Mouse (Mus musculus): ENCODE results near the gene Tgfb1i1. TPM values are rescaled to one million over a fixed set of nuclear protein-coding genes. Genes with fewer than 3 reads are reported as not detected.
A peak's percentile ranks its signal among the peaks of the same experiment; 100 is the strongest.

Tgfb1i1 gene
- polyA plus RNA-seq (2014; fragmentation: Nextera tagmentation; extraction: Ambion mirVana), result 10.8 and 20.2 TPM in 2 replicates

GRCm38 (mm10) chr7:128246496-128247391, at the start of gene Tgfb1i1:
Tgfb1i1 (plus strand) TSS chr7:128246812.
- peaks cover 1% of the 10 kb centered on the region; the same call in 1 of the 2 replicates for H3K27me3 ChIP-seq (ENCODE audit: control insufficient read depth, insufficient read depth, low read length)
- peak within 1 kb of the TSS; percentile 37 for H3K4me3 ChIP-seq (replicated peaks; ENCODE audit: low read depth, low read length)
- WGBS, result 2% methylated on average over 30 of the region's 30 CpGs
- peak within 1 kb of the TSS; percentile 56 for H3K4me2 ChIP-seq (ENCODE audit: low read length)
- DNase-seq (peak; percentile 55), ATAC-seq (ENCODE audit: low FRiP score, low TSS enrichment) (peak; percentile 31; the same call in 1 of the 2 replicates)
- peaks cover 7% of the 10 kb centered on the region; the same call in 1 of the 2 replicates for H3K4me1 ChIP-seq (ENCODE audit: control insufficient read depth, insufficient read depth, low read length)
- peaks cover 28% of the 10 kb centered on the region for H3K36me3 ChIP-seq (ENCODE audit: control insufficient read depth, insufficient read depth, low read length)
- peak within 1 kb of the TSS; percentile 67 for H3K27ac ChIP-seq (replicated peaks; ENCODE audit: low read depth, low read length)
- H3K9ac ChIP-seq (replicated peaks; ENCODE audit: low read length), result peak within 1 kb of the TSS; percentile 55
- H3K9me3 ChIP-seq (ENCODE audit: control insufficient read depth, low read length), result no peaks in the 10 kb centered on the region

GRCm38 (mm10) chr7:128201607-128202006, 45.0 kb upstream of the Tgfb1i1 start:
- Histone ChIP-seq H3K27me3 (ENCODE audit: control insufficient read depth, insufficient read depth, low read length) (no peaks in the 10 kb centered on the region), H3K27ac (replicated peaks; ENCODE audit: low read depth, low read length) (no peak overlapping the region), H3K9ac (replicated peaks; ENCODE audit: low read length) (no peak overlapping the region), H3K9me3 (ENCODE audit: control insufficient read depth, low read length) (no peaks in the 10 kb centered on the region), H3K4me3 (replicated peaks; ENCODE audit: low read depth, low read length) (no peak overlapping the region), H3K4me2 (ENCODE audit: low read length) (no peak overlapping the region), H3K36me3 (ENCODE audit: control insufficient read depth, insufficient read depth, low read length) (no peaks in the 10 kb centered on the region), H3K4me1 (ENCODE audit: control insufficient read depth, insufficient read depth, low read length) (no peaks in the 10 kb centered on the region)
- ATAC-seq (ENCODE audit: low FRiP score, low TSS enrichment) (no peak), DNase-seq (no peak)
- 86% methylated on average over 9 of the region's 9 CpGs for WGBS

DNA sequence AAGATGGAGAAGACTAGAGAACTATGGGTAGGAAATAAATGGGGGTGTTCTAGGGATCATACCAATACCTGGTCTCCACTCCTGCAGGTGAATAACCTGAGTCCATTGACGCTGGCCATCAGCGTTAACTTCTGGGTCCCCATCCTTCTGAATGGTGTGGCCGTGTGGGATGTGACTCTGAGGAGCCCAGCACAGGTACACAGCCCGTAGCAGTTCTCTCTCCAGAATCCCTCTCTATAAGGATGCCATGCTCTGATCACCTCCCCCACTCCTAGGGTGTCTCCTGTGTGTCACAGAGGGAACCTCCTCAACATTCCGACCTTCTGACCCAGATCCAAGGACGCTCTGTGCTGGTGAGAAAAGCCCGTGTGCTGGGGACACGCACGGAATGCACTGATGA, 43.5 kb upstream of the Tgfb1i1 start:
- DNase-seq, result no peak
- ATAC-seq (ENCODE audit: low FRiP score, low TSS enrichment), result no peak
- Histone ChIP-seq H3K27ac (replicated peaks; ENCODE audit: low read depth, low read length) (no peak overlapping the region), H3K36me3 (ENCODE audit: control insufficient read depth, insufficient read depth, low read length) (no peaks in the 10 kb centered on the region), H3K9ac (replicated peaks; ENCODE audit: low read length) (no peak overlapping the region), H3K4me2 (ENCODE audit: low read length) (no peak overlapping the region), H3K4me1 (ENCODE audit: control insufficient read depth, insufficient read depth, low read length) (no peaks in the 10 kb centered on the region), H3K9me3 (ENCODE audit: control insufficient read depth, low read length) (no peaks in the 10 kb centered on the region), H3K27me3 (ENCODE audit: control insufficient read depth, insufficient read depth, low read length) (no peaks in the 10 kb centered on the region), H3K4me3 (replicated peaks; ENCODE audit: low read depth, low read length) (no peak overlapping the region)
- 78% methylated on average over 9 of the region's 9 CpGs for WGBS

DNA sequence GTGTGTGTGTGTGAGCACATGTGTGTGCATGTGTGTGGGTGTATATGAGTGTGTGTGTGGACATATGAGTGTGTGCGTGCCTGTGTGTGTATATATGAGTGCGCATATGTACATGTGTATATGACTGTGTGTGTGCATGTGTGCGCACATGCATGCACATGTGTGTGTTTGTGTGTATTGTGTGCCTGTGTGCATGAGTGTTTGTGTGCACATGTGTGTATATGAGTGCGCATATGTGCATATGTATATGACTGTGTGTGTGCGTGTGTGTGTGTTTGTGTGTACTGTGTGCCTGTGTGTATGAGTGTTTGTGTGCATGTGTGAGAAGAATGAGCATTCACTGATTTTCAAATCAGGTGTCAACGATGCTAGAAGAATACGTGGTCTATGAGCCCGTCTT, 42.4 kb upstream of the Tgfb1i1 start:
- 94% methylated on average over 8 of the region's 8 CpGs for WGBS
- no peaks in the 10 kb centered on the region for H3K9me3 ChIP-seq (ENCODE audit: control insufficient read depth, low read length)
- ATAC-seq (ENCODE audit: low FRiP score, low TSS enrichment), result no peak
- no peak overlapping the region for H3K4me3 ChIP-seq (replicated peaks; ENCODE audit: low read depth, low read length)
- DNase-seq, result no peak
- H3K9ac ChIP-seq (replicated peaks; ENCODE audit: low read length), result no peak overlapping the region
- H3K36me3 ChIP-seq (ENCODE audit: control insufficient read depth, insufficient read depth, low read length), result no peaks in the 10 kb centered on the region
- H3K4me2 ChIP-seq (ENCODE audit: low read length), result no peak overlapping the region
- H3K27me3 ChIP-seq (ENCODE audit: control insufficient read depth, insufficient read depth, low read length), result no peaks in the 10 kb centered on the region
- H3K27ac ChIP-seq (replicated peaks; ENCODE audit: low read depth, low read length), result no peak overlapping the region
- no peaks in the 10 kb centered on the region for H3K4me1 ChIP-seq (ENCODE audit: control insufficient read depth, insufficient read depth, low read length)

- no peak for DNase-seq
- Histone ChIP-seq H3K27ac (replicated peaks; ENCODE audit: low read depth, low read length) (no peak overlapping the region), H3K4me2 (ENCODE audit: low read length) (no peak overlapping the region), H3K27me3 (ENCODE audit: control insufficient read depth, insufficient read depth, low read length) (no peaks in the 10 kb centered on the region), H3K4me1 (ENCODE audit: control insufficient read depth, insufficient read depth, low read length) (no peaks in the 10 kb centered on the region), H3K36me3 (ENCODE audit: control insufficient read depth, insufficient read depth, low read length) (no peaks in the 10 kb centered on the region), H3K4me3 (replicated peaks; ENCODE audit: low read depth, low read length) (no peak overlapping the region), H3K9me3 (ENCODE audit: control insufficient read depth, low read length) (no peaks in the 10 kb centered on the region), H3K9ac (replicated peaks; ENCODE audit: low read length) (no peak overlapping the region)
- ATAC-seq (ENCODE audit: low FRiP score, low TSS enrichment), result no peak
- 85% methylated on average over 18 of the region's 18 CpGs for WGBS
Observed at GRCm38 (mm10) chr7:128205695-128206094, 40.9 kb upstream of the Tgfb1i1 start.

GRCm38 (mm10) chr7:128206152-128206551, 40.5 kb upstream of the Tgfb1i1 start, which contains the start of gene Cox6a2:
Cox6a2 (minus strand) TSS chr7:128206387.
- no peak within 1 kb of the TSS for H3K27ac ChIP-seq (replicated peaks; ENCODE audit: low read depth, low read length)

GRCm38 (mm10) chr7:128208187-128208586, 38.4 kb upstream of the Tgfb1i1 start:
- Histone ChIP-seq H3K4me1 (ENCODE audit: control insufficient read depth, insufficient read depth, low read length) (no peaks in the 10 kb centered on the region), H3K9ac (replicated peaks; ENCODE audit: low read length) (no peak overlapping the region), H3K9me3 (ENCODE audit: control insufficient read depth, low read length) (no peaks in the 10 kb centered on the region), H3K27ac (replicated peaks; ENCODE audit: low read depth, low read length) (no peak overlapping the region), H3K27me3 (ENCODE audit: control insufficient read depth, insufficient read depth, low read length) (no peaks in the 10 kb centered on the region), H3K4me2 (ENCODE audit: low read length) (no peak overlapping the region), H3K36me3 (ENCODE audit: control insufficient read depth, insufficient read depth, low read length) (no peaks in the 10 kb centered on the region), H3K4me3 (replicated peaks; ENCODE audit: low read depth, low read length) (no peak overlapping the region)
- DNase-seq (peak; percentile 92), ATAC-seq (ENCODE audit: low FRiP score, low TSS enrichment) (no peak)
- WGBS, result 8% methylated on average over 4 of the region's 4 CpGs

More at GRCm38 (mm10) chr7:128206152-128206551, 40.5 kb upstream of the Tgfb1i1 start, which contains the start of gene Cox6a2:
- no peaks in the 10 kb centered on the region for H3K36me3 ChIP-seq (ENCODE audit: control insufficient read depth, insufficient read depth, low read length)
- H3K9ac ChIP-seq (replicated peaks; ENCODE audit: low read length), result no peak within 1 kb of the TSS
- no peak within 1 kb of the TSS for H3K4me3 ChIP-seq (replicated peaks; ENCODE audit: low read depth, low read length)
- ATAC-seq (ENCODE audit: low FRiP score, low TSS enrichment), result no peak
- no peak within 1 kb of the TSS for H3K4me2 ChIP-seq (ENCODE audit: low read length)
- H3K27me3 ChIP-seq (ENCODE audit: control insufficient read depth, insufficient read depth, low read length), result no peaks in the 10 kb centered on the region
- no peak for DNase-seq
- H3K9me3 ChIP-seq (ENCODE audit: control insufficient read depth, low read length), result no peaks in the 10 kb centered on the region
- 86% methylated on average over 6 of the region's 6 CpGs for WGBS
- H3K4me1 ChIP-seq (ENCODE audit: control insufficient read depth, insufficient read depth, low read length), result no peaks in the 10 kb centered on the region

GRCm38 (mm10) chr7:128209826-128210225, 36.8 kb upstream of the Tgfb1i1 start:
- H3K9ac ChIP-seq (replicated peaks; ENCODE audit: low read length), result no peak overlapping the region
- no peaks in the 10 kb centered on the region for H3K4me1 ChIP-seq (ENCODE audit: control insufficient read depth, insufficient read depth, low read length)
- H3K27me3 ChIP-seq (ENCODE audit: control insufficient read depth, insufficient read depth, low read length), result no peaks in the 10 kb centered on the region
- no peak overlapping the region for H3K27ac ChIP-seq (replicated peaks; ENCODE audit: low read depth, low read length)
- WGBS, result 69% methylated on average over 3 of the region's 3 CpGs
- no peak for DNase-seq
- H3K4me3 ChIP-seq (replicated peaks; ENCODE audit: low read depth, low read length), result no peak overlapping the region
- no peaks in the 10 kb centered on the region for H3K9me3 ChIP-seq (ENCODE audit: control insufficient read depth, low read length)
- no peaks in the 10 kb centered on the region for H3K36me3 ChIP-seq (ENCODE audit: control insufficient read depth, insufficient read depth, low read length)
- no peak for ATAC-seq (ENCODE audit: low FRiP score, low TSS enrichment)
- H3K4me2 ChIP-seq (ENCODE audit: low read length), result no peak overlapping the region

DNA sequence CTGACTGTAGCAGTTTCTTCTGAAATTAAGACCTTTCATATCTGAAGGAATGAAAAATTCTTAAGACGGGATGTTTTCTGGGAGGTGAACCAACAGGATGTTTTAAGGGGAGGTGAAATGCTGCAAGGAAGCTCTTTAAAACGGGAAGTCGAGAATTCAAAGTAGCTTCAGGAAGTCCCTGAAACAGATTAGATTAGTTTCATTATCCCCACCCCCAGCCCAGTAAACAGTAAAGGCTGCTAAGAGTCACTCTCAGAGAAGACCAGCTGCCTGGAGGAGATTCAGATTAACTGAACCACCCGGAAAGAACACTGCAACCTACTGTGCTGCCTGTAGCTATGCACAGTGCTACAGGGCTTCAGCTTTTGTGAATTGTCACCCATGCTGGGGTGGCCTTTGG, 26.7 kb upstream of the Tgfb1i1 start:
- Histone ChIP-seq H3K9me3 (ENCODE audit: control insufficient read depth, low read length) (no peaks in the 10 kb centered on the region), H3K4me3 (replicated peaks; ENCODE audit: low read depth, low read length) (no peak overlapping the region), H3K36me3 (ENCODE audit: control insufficient read depth, insufficient read depth, low read length) (no peaks in the 10 kb centered on the region), H3K9ac (replicated peaks; ENCODE audit: low read length) (no peak overlapping the region), H3K27me3 (ENCODE audit: control insufficient read depth, insufficient read depth, low read length) (no peaks in the 10 kb centered on the region), H3K27ac (replicated peaks; ENCODE audit: low read depth, low read length) (no peak overlapping the region), H3K4me2 (ENCODE audit: low read length) (no peak overlapping the region), H3K4me1 (ENCODE audit: control insufficient read depth, insufficient read depth, low read length) (no peaks in the 10 kb centered on the region)
- 93% methylated on average over 4 of the region's 4 CpGs for WGBS
- no peak for ATAC-seq (ENCODE audit: low FRiP score, low TSS enrichment)
- no peak for DNase-seq

All from midbrain, embryonic 14.5 days (tissue).